Mouse (Mus musculus) heart, adult 2 months (tissue): ENCODE data around the gene Prpsap1. TPM values are rescaled to one million over a fixed set of nuclear protein-coding genes. Genes with fewer than 3 reads are reported as not detected.
A peak's percentile ranks its signal among the peaks of the same experiment; 100 is the strongest.

Experiments
- DNase-seq, 2 experiments: peaks; one replicate each; pipeline ENCODE4 v3.0.0; 2021
- H3K27ac ChIP-seq: fragments of 200-600 bp; 2 replicates; pipeline ENCODE4 v1.8.1; 2022
- H3K27me3 ChIP-seq: fragments of 200-500 bp; 2 replicates; pipeline ENCODE4 v1.6.1; 2012; ENCODE audit warnings: mild to moderate bottlenecking, low read length, inconsistent platforms, mixed read lengths; ENCODE audit not compliant: control insufficient read depth, insufficient read depth
- H3K36me3 ChIP-seq: fragments of 200-500 bp; 2 replicates; pipeline ENCODE4 v1.6.1; 2012; ENCODE audit warnings: low read length, inconsistent platforms; ENCODE audit not compliant: control insufficient read depth, insufficient read depth
- H3K4me1 ChIP-seq: fragments of 200-500 bp; 2 replicates; pipeline ENCODE4 v1.6.1; 2011; ENCODE audit warnings: low read length; ENCODE audit not compliant: control insufficient read depth, insufficient read depth
- H3K4me3 ChIP-seq: fragments of 200-600 bp; 2 replicates; pipeline ENCODE4 v1.8.1; 2022
- H3K79me2 ChIP-seq: fragments of 200-500 bp; replicated peaks from 2 replicates; pipeline ENCODE4 v1.6.1; 2012; ENCODE audit warnings: mild to moderate bottlenecking, inconsistent platforms, low read length, moderate library complexity, mixed read lengths; ENCODE audit not compliant: control insufficient read depth, insufficient read depth
- H3K9ac ChIP-seq: fragments of 200-500 bp; 2 replicates; pipeline ENCODE4 v1.6.1; 2012; ENCODE audit warnings: low read depth, mild to moderate bottlenecking, control low read depth, inconsistent platforms, low read length, mixed read lengths
- CTCF ChIP-seq: fragments of 200-600 bp; IDR thresholded peaks from 2 replicates; pipeline ENCODE4 v1.8.1; 2022; ENCODE audit warnings: antibody characterized with exemption, mild to moderate bottlenecking, moderate library complexity
- EP300 ChIP-seq: fragments of 200-500 bp; IDR thresholded peaks from 2 replicates; pipeline ENCODE4 v1.6.1; 2011; ENCODE audit warnings: low read depth, low read length, control low read depth; ENCODE audit not compliant: insufficient read depth
- POLR2A ChIP-seq: fragments of 200-500 bp; IDR thresholded peaks from 2 replicates; pipeline ENCODE4 v1.6.1; 2011; ENCODE audit warnings: mild to moderate bottlenecking, low read depth, low read length, control low read depth; ENCODE audit not compliant: insufficient read depth
- WGBS: fragments of 180-500 bp; shearing (Covaris S2); methylation state at CpG from one replicate; pipeline ENCODE4 v1.1.7; 2018; 5-methylcytosine and 5-hydroxymethylcytosine counted together
- intact Hi-C: fragments of 180-260 bp; cut with DNase I; formaldehyde crosslinking; loops from one replicate; pipeline ENCODE4 v1.15.1; 2025
- polyA plus RNA-seq: library from polyadenylated mRNA; depleted of rRNA; stranded (reverse); fragments of >200 nt; gene quantifications from 2 replicates; pipeline ENCODE4 v1.2.3, GENCODE M21; 2012
- total RNA-seq, 2 experiments: library from RNA; stranded (reverse); gene quantifications; 2 replicates each; pipeline ENCODE4 v1.2.3; 2021

Prpsap1 gene
- total and polyA plus RNA-seq, 3 experiments: 28.9 to 37.3 (median 30.0) TPM

- Histone ChIP-seq H3K36me3 (no peaks in the 10 kb centered on the region), H3K27ac (no peak overlapping the region), H3K27me3 (no peaks in the 10 kb centered on the region), H3K4me3 (no peak overlapping the region), H3K4me1 (no peaks in the 10 kb centered on the region), H3K9ac (no peak overlapping the region), H3K79me2 (no peaks in the 10 kb centered on the region)
- intact Hi-C loops: no loop called here
- TF ChIP-seq POLR2A (no peak), EP300 (no peak), CTCF (no peak)
- WGBS: 52% methylated on average over 7 of the region's 7 CpGs
- no peak for DNase-seq
These were observed 17.4 kb upstream of the Prpsap1 start for GRCm38 (mm10) chr11:116511301-116511868.

- 60% methylated on average over 2 of the region's 2 CpGs for WGBS
- H3K27me3 ChIP-seq: no peaks in the 10 kb centered on the region
- no peaks in the 10 kb centered on the region for H3K36me3 ChIP-seq
- no peak overlapping the region for H3K9ac ChIP-seq
- H3K4me3 ChIP-seq: no peak overlapping the region
- DNase-seq: no peak
- TF ChIP-seq CTCF: no peak
- TF ChIP-seq POLR2A: no peak
- TF ChIP-seq EP300: no peak
- H3K79me2 ChIP-seq: no peaks in the 10 kb centered on the region
- no peak overlapping the region for H3K27ac ChIP-seq
- no peaks in the 10 kb centered on the region for H3K4me1 ChIP-seq
- intact Hi-C loops: no loop called here
These were observed 14.7 kb upstream of the Prpsap1 start for GRCm38 (mm10) chr11:116508689-116509088.

GRCm38 (mm10) chr11:116506151-116506875 is 12.3 kb upstream of the Prpsap1 start:
- H3K4me1 ChIP-seq: peaks cover under 1% of the 10 kb centered on the region; the same call in 1 of the 2 replicates
- TF ChIP-seq CTCF: no peak
- no peak for TF ChIP-seq EP300
- no peak for TF ChIP-seq POLR2A
- no peaks in the 10 kb centered on the region for H3K27me3 ChIP-seq
- no peak overlapping the region for H3K9ac ChIP-seq
- 69% methylated on average over 17 of the region's 17 CpGs for WGBS
- H3K36me3 ChIP-seq: no peaks in the 10 kb centered on the region
- intact Hi-C loops: no loop called here
- H3K27ac ChIP-seq: no peak overlapping the region
- H3K79me2 ChIP-seq: no peaks in the 10 kb centered on the region
- H3K4me3 ChIP-seq: no peak overlapping the region
- DNase-seq: no peak

DNA sequence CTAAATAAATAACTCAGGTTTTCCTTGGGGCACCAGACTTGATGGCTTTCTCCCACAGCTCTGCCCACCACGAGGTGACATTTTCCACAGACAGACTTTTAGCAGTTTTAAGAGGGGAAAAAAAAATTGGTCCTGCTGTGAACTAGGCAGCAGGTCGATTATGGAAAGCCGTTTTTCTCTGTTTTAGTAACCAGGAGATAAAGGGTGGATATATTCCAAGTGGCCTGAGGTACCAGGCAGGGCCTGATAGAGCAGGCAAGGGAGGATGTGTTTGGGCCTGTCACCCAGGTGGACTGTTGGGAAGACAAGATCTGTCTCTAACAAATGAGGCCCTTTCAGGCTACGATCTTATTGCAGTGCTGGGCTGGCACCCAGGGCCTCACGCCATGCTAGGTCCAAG is 11.6 kb upstream of the Prpsap1 start:
- WGBS: 73% methylated on average over 5 of the region's 5 CpGs
- TF ChIP-seq EP300: no peak
- TF ChIP-seq POLR2A: no peak
- no peak for TF ChIP-seq CTCF
- H3K4me3 ChIP-seq: no peak overlapping the region
- no peaks in the 10 kb centered on the region for H3K79me2 ChIP-seq
- no peaks in the 10 kb centered on the region for H3K36me3 ChIP-seq
- no peak overlapping the region for H3K27ac ChIP-seq
- no peak for DNase-seq
- H3K9ac ChIP-seq: no peak overlapping the region
- intact Hi-C loops: no loop called here
- no peaks in the 10 kb centered on the region for H3K27me3 ChIP-seq
- H3K4me1 ChIP-seq: peaks cover 2% of the 10 kb centered on the region; the same call in 1 of the 2 replicates

DNA sequence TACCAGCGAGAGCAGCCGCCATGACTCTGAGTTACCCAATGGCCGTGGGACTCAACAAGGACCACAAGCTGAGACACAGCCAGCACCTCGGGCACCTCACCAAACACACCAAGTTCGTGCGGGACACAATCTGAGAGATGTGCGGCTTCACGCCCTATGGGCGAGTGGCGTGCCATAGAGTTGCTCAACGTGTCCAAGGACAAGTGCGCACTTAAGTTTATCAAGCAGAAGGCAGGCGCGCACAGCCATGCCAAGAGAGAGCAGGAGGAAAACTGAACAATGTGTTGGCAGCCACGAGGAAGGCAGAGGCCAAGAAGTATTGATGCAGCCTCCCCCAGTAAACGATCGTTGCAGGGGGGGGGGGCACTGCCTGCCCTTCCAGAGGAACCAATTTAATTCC is 10.5 kb upstream of the Prpsap1 start:
- no peak overlapping the region for H3K27ac ChIP-seq
- peak; percentile 30 to 48 for DNase-seq
- 54% methylated on average over 17 of the region's 17 CpGs for whole genome bisulfite sequencing

More for the DNA sequence above, 10.5 kb upstream of the Prpsap1 start:
- H3K9ac ChIP-seq: no peak overlapping the region
- no peaks in the 10 kb centered on the region for H3K27me3 ChIP-seq
- no peak for TF ChIP-seq CTCF
- peak; percentile 62; the same call in 1 of the 2 replicates for TF ChIP-seq EP300
- TF ChIP-seq POLR2A: no peak
- intact Hi-C loops: no loop called here
- H3K79me2 ChIP-seq: no peaks in the 10 kb centered on the region
- H3K4me1 ChIP-seq: peaks cover 2% of the 10 kb centered on the region; the same call in 1 of the 2 replicates
- no peak overlapping the region for H3K4me3 ChIP-seq
- no peaks in the 10 kb centered on the region for H3K36me3 ChIP-seq
